8 mouse cellular contexts compared by ENCODE assay signal in the genomic region with DNA sequence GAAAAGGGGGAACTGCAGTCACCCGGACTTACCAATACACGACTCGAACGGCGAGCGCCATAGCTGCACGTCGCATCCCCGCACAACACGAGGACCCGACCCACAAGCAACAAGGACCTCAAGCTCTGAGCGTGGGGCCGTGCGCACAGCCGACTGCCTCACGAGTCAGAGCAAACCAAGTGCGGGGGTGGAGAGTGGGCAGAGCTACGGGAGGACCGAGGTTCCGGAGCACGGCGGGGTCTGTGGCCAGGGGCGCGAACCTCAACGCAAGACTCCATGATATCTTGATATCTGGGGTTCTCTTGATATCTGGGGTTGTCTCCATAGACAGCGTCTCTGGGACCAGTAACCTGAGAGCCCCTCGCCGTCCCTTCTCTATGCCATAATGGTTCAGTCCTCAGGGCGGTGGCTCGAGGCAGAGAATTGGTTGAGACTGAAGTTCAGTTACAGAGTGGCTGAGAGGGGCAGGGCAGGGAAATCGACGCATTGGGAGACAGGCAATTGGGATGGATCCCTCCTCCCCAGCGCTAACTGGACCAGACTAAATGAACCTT. TPM values are rescaled to one million over a fixed set of nuclear protein-coding genes. Genes with fewer than 3 reads are reported as not detected.
DNase-seq lines count a peak whose midpoint lies in the region; ATAC-seq and TF ChIP-seq lines count a peak whose summit lies in the region.

A gene (minus strand): TSS at position 183 of the 554 bp plus-strand sequence.

- DNase-seq in ES-CJ7 (ENCODE audit: low read depth, low spot score), result peak; percentile 93
- DNase-seq in cerebellum, adult 11 months, result peak; percentile 90
- peak; percentile 81 for DNase-seq in heart, postnatal 25 days (ENCODE audit: low spot score)
- DNase-seq in layer of hippocampus, adult 18-20 months (ENCODE audit: low spot score in 2 of 2), result peak; percentile 90 to 95
- peak; percentile 90 for DNase-seq in lung, adult 2 months
- DNase-seq in thymus, adult 18-20 months, result peak; percentile 81 to 87

- peak; percentile 95; the same call in 1 of the 2 replicates for TF ChIP-seq POLR2A in lung, adult 2 months (IDR thresholded peaks at IDR 0.05; ENCODE audit: borderline replicate concordance, extremely low read depth, low read depth, low read length)

- H3K36me3 ChIP-seq in forebrain, embryonic 15.5 days, result peaks cover 26% of the 10 kb centered on the region

- peak within 1 kb of the TSS; percentile 87 for H3K4me2 ChIP-seq in forebrain, embryonic 15.5 days (replicated peaks)

- ATAC-seq in forebrain, embryonic 15.5 days (replicated peaks), result peak; percentile 96
- peak; percentile 83 for ATAC-seq in neutrophil, adult 5-6 weeks (ENCODE audit: extremely low read depth, insufficient number of reproducible peaks, low FRiP score, poor library complexity, severe bottlenecking)

- under 1% methylated on average over 33 of the region's 33 CpGs for WGBS in forebrain, embryonic 15.5 days
- under 1% methylated on average over 33 of the region's 33 CpGs for WGBS in lung, adult 2 months

- intact Hi-C loops in heart, postnatal 25 days (cut with DNase I), result no loop called here

- no peaks in the 10 kb centered on the region for H3K9me3 ChIP-seq in forebrain, embryonic 15.5 days

- TF ChIP-seq CTCF in lung, adult 2 months (IDR thresholded peaks at IDR 0.05; ENCODE audit: insufficient read depth, low read length), result no peak

- peaks cover 26% of the 10 kb centered on the region for H3K4me1 ChIP-seq in forebrain, embryonic 15.5 days
- H3K4me1 ChIP-seq in lung, adult 2 months (ENCODE audit: control insufficient read depth, insufficient read depth, low read length), result no peaks in the 10 kb centered on the region

- no peaks in the 10 kb centered on the region for H3K27me3 ChIP-seq in forebrain, embryonic 15.5 days

- H3K9ac ChIP-seq in forebrain, embryonic 15.5 days (replicated peaks), result peak within 1 kb of the TSS; percentile 71

- peak within 1 kb of the TSS; percentile 84 for H3K27ac ChIP-seq in forebrain, embryonic 15.5 days (replicated peaks)

- peak within 1 kb of the TSS; percentile 89 for H3K4me3 ChIP-seq in forebrain, embryonic 15.5 days
- H3K4me3 ChIP-seq in lung, adult 2 months (replicated peaks; ENCODE audit: extremely low read depth, low read depth, low read length), result peak within 1 kb of the TSS; percentile 83

RNA-seq across cellular contexts. Expression of the gene that starts here (rescaled TPM):
- polyA plus RNA-seq in forebrain, embryonic 15.5 days (2015; fragmentation: Nextera tagmentation; extraction: Ambion mirVana), result 1,503 and 1,574 TPM in 2 replicates
- 100 to 1,000 TPM; 148 to 155 TPM for total RNA-seq in heart, postnatal 25 days (2021)
- 1,000 to 10,000 TPM; 1,389 to 1,431 TPM for total RNA-seq in layer of hippocampus, adult 18-20 months (2021)
- 480 and 641 TPM in 2 replicates for polyA plus RNA-seq in lung, adult 2 months (2012; rRNA removed)
- 51.3 and 62.1 TPM in 2 replicates for total RNA-seq in neutrophil, adult 5-6 weeks (2017)

Comparison
In these comparisons a context has a peak if more than half of its experiments do, and no peak if none do; other contexts are left out.
1. Peak in every context shown above with its lines: DNase-seq, ATAC-seq, H3K4me3 ChIP-seq and H3K27ac ChIP-seq.
2. RNA of the gene that starts here (total RNA-seq): 1,389 to 1,431 TPM in layer of hippocampus, adult 18-20 months; 148 to 155 TPM in heart, postnatal 25 days and 51.3 to 62.1 TPM in neutrophil, adult 5-6 weeks; every median in the first group is over 4 times any median in the second.